Mouse (Mus musculus) lung, embryonic 14.5 days (tissue): Measurements from ENCODE around the gene Col19a1. TPM values are rescaled to one million over a fixed set of nuclear protein-coding genes. Genes with fewer than 3 reads are reported as not detected.

Experiments
- ATAC-seq: fragments of 200-750 bp; cut with Nextera tagmentation; 2 replicates; pipeline ENCODE4 v1.8.0; 2017; ENCODE audit warnings: mild to moderate bottlenecking, moderate TSS enrichment, moderate library complexity; ENCODE audit not compliant: insufficient read depth
- DNase-seq: peaks from one replicate; pipeline ENCODE4 v3.0.0-alpha.2; 2015
- H3K27ac ChIP-seq: fragments of 300-500 bp; sonication (generic); 2 replicates; pipeline ENCODE4 v1.5.1; 2014; ENCODE audit warnings: low read depth, mild to moderate bottlenecking, moderate library complexity
- H3K27me3 ChIP-seq: fragments of 300-500 bp; sonication (generic); 2 replicates; pipeline ENCODE4 v1.6.1; 2014; ENCODE audit warnings: low read length, control low read depth; ENCODE audit not compliant: insufficient read depth
- H3K36me3 ChIP-seq: fragments of 300-500 bp; sonication (generic); 2 replicates; pipeline ENCODE4 v1.6.1; 2014; ENCODE audit warnings: control low read depth; ENCODE audit not compliant: insufficient read depth
- H3K4me1 ChIP-seq: fragments of 300-500 bp; sonication (generic); 2 replicates; pipeline ENCODE4 v1.6.1; 2014; ENCODE audit warnings: antibody characterized with exemption, control low read depth; ENCODE audit not compliant: insufficient read depth
- H3K4me2 ChIP-seq: fragments of 300-500 bp; sonication (generic); 2 replicates; pipeline ENCODE4 v1.6.1; 2014; ENCODE audit warnings: mild to moderate bottlenecking
- H3K4me3 ChIP-seq: fragments of 300-500 bp; sonication (generic); 2 replicates; pipeline ENCODE4 v1.5.1; 2014; ENCODE audit warnings: low read depth, low read length
- H3K9ac ChIP-seq: fragments of 300-500 bp; sonication (generic); 2 replicates; pipeline ENCODE4 v1.6.1; 2014
- H3K9me3 ChIP-seq: fragments of 300-500 bp; sonication (generic); 2 replicates; pipeline ENCODE4 v1.6.1; 2016; ENCODE audit warnings: low read depth, low read length, control low read depth
- CTCF ChIP-seq: IDR thresholded peaks from 2 replicates; pipeline ENCODE4 v1.5.1; 2016; ENCODE audit warnings: antibody characterized with exemption, low read depth
- WGBS: fragments of 180-500 bp; shearing (Covaris S2); extraction: QIAGEN DNeasy Blood & Tissue Kit; methylation state at CpG from one replicate; pipeline ENCODE4 v1.1.7; 2014; 5-methylcytosine and 5-hydroxymethylcytosine counted together
- polyA plus RNA-seq: library from polyadenylated mRNA; unstranded; fragments of >200 nt; fragmentation: Nextera tagmentation; extraction: Ambion mirVana; gene quantifications from 2 replicates; pipeline ENCODE4 v1.2.1, GENCODE M21; 2014

Col19a1 gene
- polyA plus RNA-seq, 1 experiment from 2014 or later: not detected

- Histone ChIP-seq H3K27ac (no peak overlapping the region), H3K4me2 (no peak overlapping the region), H3K9me3 (no peaks in the 10 kb centered on the region), H3K4me1 (0 out of 2 replicates have a peak, but pooled peaks cover 2% of the 10 kb centered on the region), H3K27me3 (no peaks in the 10 kb centered on the region), H3K9ac (no peak overlapping the region), H3K4me3 (no peak overlapping the region), H3K36me3 (no peaks in the 10 kb centered on the region)
- no peak for ATAC-seq
- 70% methylated on average over 13 of the region's 13 CpGs for WGBS
- DNase-seq: no peak
- TF ChIP-seq CTCF: no peak
These were observed 341.4 kb downstream of the Col19a1 start for GRCm38 (mm10) chr1:24245700-24246375.

- Histone ChIP-seq H3K27me3 (no peaks in the 10 kb centered on the region), H3K9ac (no peak overlapping the region), H3K9me3 (no peaks in the 10 kb centered on the region), H3K27ac (no peak overlapping the region), H3K4me1 (0 out of 2 replicates have a peak, but pooled peaks cover 2% of the 10 kb centered on the region), H3K36me3 (no peaks in the 10 kb centered on the region), H3K4me3 (no peak overlapping the region), H3K4me2 (no peak overlapping the region)
- TF ChIP-seq CTCF: no peak
- ATAC-seq (no peak), DNase-seq (no peak)
- WGBS: 55% methylated on average over 10 of the region's 10 CpGs
These were observed 342.3 kb downstream of the Col19a1 start for GRCm38 (mm10) chr1:24244931-24245330.

GRCm38 (mm10) chr1:24240039-24240691, 347.1 kb downstream of the Col19a1 start:
- H3K4me3 ChIP-seq: no peak overlapping the region
- WGBS: 82% methylated on average over 8 of the region's 8 CpGs
- no peak for TF ChIP-seq CTCF
- no peaks in the 10 kb centered on the region for H3K27me3 ChIP-seq
- H3K36me3 ChIP-seq: no peaks in the 10 kb centered on the region
- H3K4me2 ChIP-seq: no peak overlapping the region
- H3K4me1 ChIP-seq: no peaks in the 10 kb centered on the region
- no peak overlapping the region for H3K27ac ChIP-seq
- H3K9ac ChIP-seq: no peak overlapping the region
- ATAC-seq: no peak
- DNase-seq: no peak
- H3K9me3 ChIP-seq: no peaks in the 10 kb centered on the region

DNA sequence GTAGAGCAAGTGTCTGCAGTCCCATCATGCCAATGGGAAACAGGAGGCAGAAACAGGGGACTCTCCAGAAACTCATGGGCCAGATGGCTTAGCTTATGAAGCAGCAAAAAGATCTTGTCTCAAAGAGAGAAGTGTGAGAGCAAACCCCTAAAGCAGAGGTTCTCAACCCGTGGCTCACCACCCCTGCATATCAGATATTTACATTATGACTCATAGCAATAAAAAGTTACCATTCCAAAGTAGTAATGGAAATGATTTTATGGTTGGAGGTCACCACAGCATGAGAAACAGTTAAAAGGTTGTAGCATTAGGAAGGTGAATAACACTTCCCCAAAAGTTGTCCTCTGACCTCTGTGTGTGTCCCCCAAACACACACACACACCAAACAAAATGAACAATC, 350.9 kb downstream of the Col19a1 start:
- Histone ChIP-seq H3K4me1 (no peaks in the 10 kb centered on the region), H3K9me3 (no peaks in the 10 kb centered on the region), H3K4me3 (no peak overlapping the region), H3K27me3 (no peaks in the 10 kb centered on the region), H3K9ac (no peak overlapping the region), H3K4me2 (no peak overlapping the region), H3K36me3 (no peaks in the 10 kb centered on the region), H3K27ac (no peak overlapping the region)
- ATAC-seq (no peak), DNase-seq (no peak)
- no peak for TF ChIP-seq CTCF
- WGBS: 23% methylated on average over 1 of the region's 1 CpGs

DNA sequence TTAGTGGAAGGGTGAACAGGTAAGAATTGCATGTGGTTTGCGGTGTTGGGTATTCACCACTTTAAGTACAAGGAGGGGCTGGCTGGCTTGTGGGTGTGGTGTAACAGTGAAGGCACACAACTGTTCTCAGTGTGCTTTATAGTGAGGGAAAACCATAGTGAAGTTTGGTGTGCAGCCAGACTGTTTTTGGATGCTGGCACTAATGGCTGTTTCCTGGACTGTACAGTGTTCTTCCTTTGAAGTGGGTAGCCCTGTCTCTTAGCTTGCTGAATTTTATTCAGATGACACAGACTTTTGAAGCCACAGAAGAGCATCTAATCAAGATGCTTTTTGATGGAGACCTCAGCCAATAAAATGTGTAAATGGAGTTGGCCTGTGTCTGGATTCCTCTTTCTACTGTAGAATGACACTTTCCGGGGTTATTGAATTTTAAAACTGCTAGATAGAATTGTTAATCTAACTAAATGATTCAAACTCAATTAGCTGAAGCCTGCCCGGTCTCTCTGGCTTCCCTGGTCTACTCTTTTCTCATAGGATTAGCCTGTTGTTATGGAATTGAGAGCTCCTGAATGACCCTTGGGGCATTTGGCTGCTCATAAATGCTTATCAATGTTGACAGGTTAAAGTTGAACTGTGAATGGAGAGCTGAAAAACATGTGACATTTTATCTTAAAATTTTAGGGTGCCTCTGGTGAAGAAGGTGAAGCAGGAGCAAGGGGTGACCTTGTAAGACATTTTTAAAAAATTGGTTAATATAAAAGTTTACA, 355.6 kb downstream of the Col19a1 start:
- H3K9ac ChIP-seq: no peak overlapping the region
- no peaks in the 10 kb centered on the region for H3K36me3 ChIP-seq
- 72% methylated on average over 3 of the region's 3 CpGs for WGBS
- H3K9me3 ChIP-seq: no peaks in the 10 kb centered on the region
- peaks cover 8% of the 10 kb centered on the region; the same call in 1 of the 2 replicates for H3K4me1 ChIP-seq
- H3K4me2 ChIP-seq: no peak overlapping the region
- ATAC-seq (no peak), DNase-seq (no peak)
- no peaks in the 10 kb centered on the region for H3K27me3 ChIP-seq
- TF ChIP-seq CTCF: no peak
- H3K27ac ChIP-seq: no peak overlapping the region
- H3K4me3 ChIP-seq: no peak overlapping the region

DNA sequence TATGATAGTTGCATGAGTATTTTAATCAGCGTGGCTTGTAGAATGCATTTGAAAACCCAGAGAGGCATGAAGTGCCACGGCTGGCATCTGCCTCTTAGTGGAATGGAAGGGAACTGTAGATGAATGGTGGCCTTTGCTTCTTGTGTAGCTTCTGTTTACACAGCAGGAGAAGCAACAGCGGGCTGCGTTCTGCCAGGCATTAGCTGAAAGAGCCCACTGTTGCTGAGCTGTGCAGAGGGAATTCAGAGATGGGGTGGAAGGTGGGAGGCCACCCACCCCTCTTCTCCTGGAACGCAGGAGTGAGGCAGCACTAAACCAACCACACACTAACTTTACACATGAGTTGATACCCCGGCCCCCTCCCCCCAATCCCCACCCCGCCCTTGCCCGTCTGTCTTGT, 356.8 kb downstream of the Col19a1 start:
- Histone ChIP-seq H3K4me1 (peaks cover 8% of the 10 kb centered on the region; the same call in 1 of the 2 replicates), H3K9me3 (no peaks in the 10 kb centered on the region), H3K9ac (no peak overlapping the region), H3K27ac (0 out of 2 replicates have a peak overlapping the region, but pooled peaks have one; percentile 5), H3K27me3 (no peaks in the 10 kb centered on the region), H3K36me3 (no peaks in the 10 kb centered on the region), H3K4me2 (peak overlapping the region; percentile 26; the same call in 1 of the 2 replicates), H3K4me3 (no peak overlapping the region)
- TF ChIP-seq CTCF: peak; percentile 43
- DNase-seq: peak; percentile 55
- ATAC-seq: peak; percentile 47; the same call in 1 of the 2 replicates
- 13% methylated on average over 8 of the region's 8 CpGs for WGBS

GRCm38 (mm10) chr1:24229552-24229951, 357.7 kb downstream of the Col19a1 start:
- 72% methylated on average over 1 of the region's 1 CpGs for WGBS
- no peaks in the 10 kb centered on the region for H3K36me3 ChIP-seq
- no peaks in the 10 kb centered on the region for H3K27me3 ChIP-seq
- no peak overlapping the region for H3K4me3 ChIP-seq
- no peak overlapping the region for H3K9ac ChIP-seq
- H3K4me2 ChIP-seq: no peak overlapping the region
- no peak overlapping the region for H3K27ac ChIP-seq
- peaks cover 8% of the 10 kb centered on the region; the same call in 1 of the 2 replicates for H3K4me1 ChIP-seq
- no peak for DNase-seq
- ATAC-seq: no peak
- no peaks in the 10 kb centered on the region for H3K9me3 ChIP-seq
- TF ChIP-seq CTCF: no peak
